In genomic region chr5:150347845-150348244, GRCm38 (mm10) we compare ENCODE assay signal across 17 mouse cellular contexts.
DNase-seq lines count a peak whose midpoint lies in the region; ATAC-seq and TF ChIP-seq lines count a peak whose summit lies in the region.
"Had no signal": no experiment of that assay in that cellular context is flagged by ENCODE, and none has a peak within 500 bp of the region (broad histone marks: within the 10 kb centered on the region; RNA-seq: fewer than 3 reads in every experiment).

No protein-coding gene starts in this region.

- no peaks in the 10 kb centered on the region for H3K27me3 ChIP-seq in forebrain, postnatal 0 days (ENCODE audit: insufficient read depth, low read length)
- H3K27me3 ChIP-seq in forebrain, embryonic 14.5 days (replicated peaks; ENCODE audit: control insufficient read depth, insufficient read depth, low read length): no peaks in the 10 kb centered on the region
- H3K27me3 ChIP-seq: lung, embryonic 15.5 days; midbrain, embryonic 15.5 days had no signal

- H3K4me2 ChIP-seq in forebrain, postnatal 0 days (ENCODE audit: low read depth): no peak overlapping the region
- no peak overlapping the region for H3K4me2 ChIP-seq in forebrain, embryonic 14.5 days (ENCODE audit: low read length)
- H3K4me2 ChIP-seq: lung, embryonic 15.5 days; midbrain, embryonic 15.5 days had no signal

- peaks cover 37% of the 10 kb centered on the region for H3K36me3 ChIP-seq in forebrain, postnatal 0 days (ENCODE audit: insufficient read depth)
- peaks cover 15% of the 10 kb centered on the region for H3K36me3 ChIP-seq in forebrain, embryonic 14.5 days (ENCODE audit: control insufficient read depth, insufficient read depth, low read length)
- H3K36me3 ChIP-seq: G1E; lung, embryonic 15.5 days had no signal

- no peak for TF ChIP-seq POLR2A in bone marrow macrophage, adult 2 months (IDR thresholded peaks at IDR 0.05; ENCODE audit: borderline replicate concordance, low read depth, low read length)

- H3K9me3 ChIP-seq in forebrain, postnatal 0 days (ENCODE audit: low read length): no peaks in the 10 kb centered on the region
- no peaks in the 10 kb centered on the region for H3K9me3 ChIP-seq in forebrain, embryonic 14.5 days (replicated peaks; ENCODE audit: control insufficient read depth, low read length)
- H3K9me3 ChIP-seq: lung, embryonic 15.5 days; midbrain, embryonic 15.5 days had no signal

- no peak overlapping the region for H3K4me3 ChIP-seq in forebrain, postnatal 0 days (ENCODE audit: low read depth, low read length)
- H3K4me3 ChIP-seq in forebrain, embryonic 14.5 days (ENCODE audit: low read depth, low read length): no peak overlapping the region
- no peak overlapping the region for H3K4me3 ChIP-seq in left cerebral cortex, adult 2 months
- no peak overlapping the region for H3K4me3 ChIP-seq in bone marrow macrophage, adult 2 months (ENCODE audit: insufficient read depth, low read length)
- H3K4me3 ChIP-seq: lung, embryonic 15.5 days; midbrain, embryonic 15.5 days had no signal

- no peak overlapping the region for H3K9ac ChIP-seq in forebrain, postnatal 0 days
- no peak overlapping the region for H3K9ac ChIP-seq in forebrain, embryonic 14.5 days (ENCODE audit: low read length)
- H3K9ac ChIP-seq: lung, embryonic 15.5 days; midbrain, embryonic 15.5 days had no signal

- no peak for ATAC-seq in forebrain, postnatal 0 days
- no peak for ATAC-seq in forebrain, embryonic 14.5 days
- ATAC-seq: midbrain, embryonic 15.5 days had no signal

- peak; percentile 34 for TF ChIP-seq CTCF in forebrain, postnatal 0 days (IDR thresholded peaks at IDR 0.05; ENCODE audit: low read depth)
- TF ChIP-seq CTCF in left cerebral cortex, adult 2 months (IDR thresholded peaks at IDR 0.05): peak; percentile 38
- peak; percentile 32; the same call in 1 of the 2 replicates for TF ChIP-seq CTCF in bone marrow macrophage, adult 2 months (IDR thresholded peaks at IDR 0.05; ENCODE audit: low read depth, low read length)

- intact Hi-C loops in left cerebral cortex, adult 2 months (cut with DNase I): loop anchor here (5.0 kb wide), 1 partner anchor 86 kb away; no protein-coding TSS in a partner anchor
- intact Hi-C loops in left cerebral cortex, postnatal 25 days (cut with DNase I): loop anchor here (5.0 kb wide), 1 partner anchor 86 kb away; no protein-coding TSS in a partner anchor

- no peak overlapping the region for H3K27ac ChIP-seq in forebrain, postnatal 0 days (ENCODE audit: low read depth, low read length)
- no peak overlapping the region for H3K27ac ChIP-seq in forebrain, embryonic 14.5 days (ENCODE audit: low read depth, low read length)
- H3K27ac ChIP-seq in left cerebral cortex, adult 2 months: no peak overlapping the region
- no peak overlapping the region for H3K27ac ChIP-seq in bone marrow macrophage, adult 2 months (ENCODE audit: insufficient read depth, low read depth, low read length)
- H3K27ac ChIP-seq: lung, embryonic 15.5 days; midbrain, embryonic 15.5 days had no signal

- WGBS in forebrain, postnatal 0 days: 95% methylated on average over 2 of the region's 2 CpGs
- 91% methylated on average over 2 of the region's 2 CpGs for WGBS in forebrain, embryonic 14.5 days

- DNase-seq in forebrain, postnatal 0 days: no peak
- DNase-seq in forebrain, embryonic 14.5 days (ENCODE audit: low spot score): no peak
- no peak for DNase-seq in left cerebral cortex, adult 2 months (ENCODE audit: extremely low spot score in 1 of 2, low spot score in 2 of 2)
- DNase-seq in left cerebral cortex, postnatal 25 days (ENCODE audit: low spot score in 2 of 2): no peak
- peak; percentile 33 for DNase-seq in 3134 (ENCODE audit: extremely low read depth, insufficient read length, low spot score)
- DNase-seq in frontal cortex, postnatal 10 days (ENCODE audit: low spot score in 2 of 2): no peak
- DNase-seq in adrenal gland, adult 18-20 months (ENCODE audit: low spot score in 2 of 2): no peak
- DNase-seq: adrenal gland, postnatal 36 days; cerebellum, postnatal 36 days; kidney, adult 11 months; kidney, postnatal 4 days; layer of hippocampus, postnatal 36 days; thymus, postnatal 14 days had no signal

- no peaks in the 10 kb centered on the region for H3K4me1 ChIP-seq in forebrain, postnatal 0 days (ENCODE audit: insufficient read depth)
- no peaks in the 10 kb centered on the region for H3K4me1 ChIP-seq in forebrain, embryonic 14.5 days (ENCODE audit: control insufficient read depth, insufficient read depth, low read length)
- peaks cover 2% of the 10 kb centered on the region; the same call in 1 of the 2 replicates for H3K4me1 ChIP-seq in bone marrow macrophage, adult 2 months (ENCODE audit: control insufficient read depth, insufficient read depth, low read length)
- H3K4me1 ChIP-seq: lung, embryonic 15.5 days; midbrain, embryonic 15.5 days had no signal
